Mouse (Mus musculus): Measurements from ENCODE around the gene Wdtc1.

DNA sequence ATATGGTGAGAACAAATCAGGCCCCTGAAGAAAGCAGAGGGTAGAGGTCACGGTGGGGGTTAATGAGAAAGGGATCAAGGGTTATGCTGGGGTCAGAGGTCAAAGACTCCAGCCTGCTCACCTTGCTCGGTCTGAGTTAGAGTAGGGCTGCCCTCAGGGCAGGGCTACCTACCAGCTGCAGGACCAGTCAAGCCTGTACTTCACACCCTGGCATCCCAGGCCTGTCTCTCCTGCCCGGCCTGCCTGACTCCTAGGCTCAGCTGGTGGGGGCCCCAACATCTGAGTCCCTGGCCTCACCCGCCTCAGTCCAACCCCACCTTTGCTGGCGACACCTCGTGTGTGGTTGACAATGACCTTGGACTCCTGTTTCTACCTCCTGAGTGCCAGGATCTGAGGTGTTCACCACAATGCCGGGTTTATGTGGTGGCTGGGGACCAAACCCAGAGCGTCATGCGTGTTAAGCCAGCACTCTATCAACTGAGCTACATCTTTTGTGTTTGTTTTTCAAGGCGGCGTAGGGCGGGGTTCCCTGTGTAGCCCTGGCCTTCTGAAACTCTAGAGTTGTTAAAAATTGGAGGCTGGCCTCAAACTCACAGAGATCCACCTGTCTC lies 95.4 kb downstream of the Wdtc1 start:
- TF ChIP-seq CTCF (IDR thresholded peaks at IDR 0.05; ENCODE audit: borderline replicate concordance, extremely low read depth, insufficient read depth, insufficient read length) (no peak), POLR2A (IDR thresholded peaks at IDR 0.05; ENCODE audit: borderline replicate concordance, extremely low read depth, insufficient read depth, insufficient read length, poor library complexity, severe bottlenecking) (no peak)

Data from brain, embryonic 14.5 days (tissue).